Mouse (Mus musculus) B cell, adult (primary cell): ENCODE data around the gene Cse1l. TPM values are rescaled to one million over a fixed set of nuclear protein-coding genes. Genes with fewer than 3 reads are reported as not detected.

ENCODE experiments used
- total RNA-seq: library from RNA; stranded (reverse); gene quantifications from 4 replicates; pipeline ENCODE4 v1.2.4, GENCODE M21; 2023; ENCODE audit not compliant: inconsistent age

Gene Cse1l
- 93.3 to 99.2 TPM (median 95.8 TPM) in 4 replicates for total RNA-seq

DNA sequence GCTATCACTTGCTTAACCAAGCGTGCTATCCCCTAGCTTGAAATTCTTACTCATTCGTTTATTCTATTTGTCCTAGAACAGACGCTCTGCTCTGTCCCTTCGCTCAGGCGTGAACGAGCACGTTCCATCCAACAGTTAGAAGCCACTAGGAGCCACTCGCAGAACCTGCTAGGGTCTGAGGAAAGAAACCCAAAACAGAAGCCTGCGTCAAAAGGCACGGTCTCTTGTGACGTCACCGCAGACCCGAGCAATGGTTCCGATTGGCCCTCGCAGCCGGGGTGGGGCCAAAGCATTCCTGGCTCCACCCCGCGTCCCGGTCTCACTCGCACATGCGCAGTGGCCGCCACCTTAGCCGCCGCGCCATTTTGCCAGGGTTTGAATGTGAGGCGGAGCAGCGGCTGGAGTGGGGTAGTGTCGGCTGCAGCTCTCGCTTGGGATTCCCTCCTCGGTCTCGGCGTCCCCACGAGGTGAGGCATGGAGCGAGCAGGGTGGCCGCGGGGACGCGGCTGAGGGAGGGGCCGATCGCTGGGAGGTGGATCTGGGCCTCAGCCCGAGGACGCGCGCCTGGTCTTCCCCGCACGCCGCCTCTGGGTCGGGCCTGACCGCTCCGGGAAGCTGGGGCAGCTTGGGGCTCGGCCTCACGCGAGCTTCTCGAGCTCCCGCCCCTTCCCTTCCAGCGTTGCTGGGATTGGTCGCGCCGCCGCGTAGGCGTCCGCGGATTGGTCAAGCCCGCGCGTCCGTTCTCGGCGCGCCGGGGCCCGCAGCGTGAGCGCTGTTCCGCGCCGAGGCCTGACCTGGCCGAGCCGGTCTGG lies at the start of gene Cse1l:
Gene Cse1l (plus strand): TSS at position 330 of the 812 bp plus-strand sequence.

Other genes starting within 250 kb of the Cse1l start
- gene Prex1, start 192.2 kb upstream of the Cse1l start, total RNA-seq: 99.4 to 124 TPM (median 112 TPM) in 4 replicates
- 8.7 to 15.4 TPM (median 12.1 TPM) in 4 replicates for gene Trp53rkb, start 113.5 kb upstream of the Cse1l start, total RNA-seq
- 60.4 to 74.9 TPM (median 69.8 TPM) in 4 replicates for gene Arfgef2, start 100.5 kb upstream of the Cse1l start, total RNA-seq
- gene Stau1, start 90.3 kb downstream of the Cse1l start, total RNA-seq: 69.9 to 71.5 TPM (median 70.4 TPM) in 4 replicates
- gene Ddx27, start 109.2 kb downstream of the Cse1l start, total RNA-seq: 97.2 to 115 TPM (median 105 TPM) in 4 replicates
- gene Znfx1, start 157.0 kb downstream of the Cse1l start, total RNA-seq: 60.4 to 67.9 TPM (median 64.2 TPM) in 4 replicates